10 mouse cellular contexts compared by ENCODE assay signal in the genomic region with DNA sequence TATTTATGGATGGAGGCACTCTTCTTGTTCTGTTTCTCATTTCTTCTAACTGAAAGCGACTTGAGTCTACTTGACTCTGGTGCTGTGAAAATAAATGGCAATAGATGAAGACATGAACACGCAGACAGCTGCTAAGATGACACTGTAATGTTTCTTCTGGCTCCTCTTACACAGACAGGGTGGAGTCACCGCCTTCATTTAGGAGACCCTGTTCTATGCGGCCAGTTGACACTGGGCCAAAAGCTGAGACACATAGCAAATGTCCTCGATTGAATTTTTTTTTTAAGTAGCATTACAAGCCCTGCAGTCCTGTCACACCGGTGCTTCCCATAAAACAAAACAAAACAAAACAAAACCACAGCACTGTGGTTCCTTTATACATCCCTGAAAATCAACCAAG.
"Had no signal": no experiment of that assay in that cellular context is flagged by ENCODE, and none has a peak within 500 bp of the region (broad histone marks: within the 10 kb centered on the region; RNA-seq: fewer than 3 reads in every experiment).

No protein-coding gene starts in this region.

- DNase-seq: kidney, adult 18-20 months; kidney, postnatal 10 days; left cerebral cortex, postnatal 4 days; lung, adult 18-20 months; right cerebral cortex, postnatal 14 days had no signal

- H3K4me2 ChIP-seq: limb, embryonic 13.5 days; midbrain, embryonic 13.5 days; neural tube, embryonic 12.5 days had no signal

- H3K27me3 ChIP-seq: limb, embryonic 13.5 days; midbrain, embryonic 13.5 days; neural tube, embryonic 12.5 days had no signal

- H3K9ac ChIP-seq: limb, embryonic 13.5 days; liver, embryonic 14.5 days; midbrain, embryonic 13.5 days; neural tube, embryonic 12.5 days had no signal

- H3K4me1 ChIP-seq: midbrain, embryonic 13.5 days; neural tube, embryonic 12.5 days had no signal

- ATAC-seq: midbrain, embryonic 13.5 days had no signal

- H3K4me3 ChIP-seq: limb, embryonic 13.5 days; midbrain, embryonic 13.5 days; neural tube, embryonic 12.5 days had no signal

- H3K27ac ChIP-seq: limb, embryonic 13.5 days; liver, embryonic 14.5 days; midbrain, embryonic 13.5 days; neural tube, embryonic 12.5 days; stomach, postnatal 0 days had no signal

- H3K36me3 ChIP-seq: limb, embryonic 13.5 days; midbrain, embryonic 13.5 days; neural tube, embryonic 12.5 days had no signal

- H3K9me3 ChIP-seq: limb, embryonic 13.5 days; midbrain, embryonic 13.5 days; neural tube, embryonic 12.5 days had no signal
